Mouse (Mus musculus): ENCODE results near the gene Slc16a13. TPM values are rescaled to one million over a fixed set of nuclear protein-coding genes. Genes with fewer than 3 reads are reported as not detected.

The Slc16a13 gene
- polyA plus RNA-seq, 1 experiment from 2014 or later, result 13.6 TPM

GRCm38 (mm10) chr11:70250150-70250549, 29.3 kb upstream of the Slc16a13 start:
- Histone ChIP-seq H3K4me3 (ENCODE audit: low read depth, low read length) (no peak overlapping the region), H3K9me3 (ENCODE audit: control insufficient read depth, low read length) (no peaks in the 10 kb centered on the region), H3K4me2 (ENCODE audit: low read length) (no peak overlapping the region), H3K4me1 (replicated peaks; ENCODE audit: control insufficient read depth, insufficient read depth, low read length) (peaks cover 8% of the 10 kb centered on the region; the same call in 1 of the 2 replicates), H3K27ac (ENCODE audit: low read depth) (no peak overlapping the region), H3K9ac (ENCODE audit: low read length) (no peak overlapping the region), H3K27me3 (replicated peaks; ENCODE audit: control insufficient read depth, insufficient read depth, low read length) (peaks cover 37% of the 10 kb centered on the region), H3K36me3 (ENCODE audit: control insufficient read depth, insufficient read depth, low read length) (no peaks in the 10 kb centered on the region)
- ATAC-seq (replicated peaks; ENCODE audit: low FRiP score, low TSS enrichment, low read depth) (no peak), DNase-seq (ENCODE audit: low spot score) (no peak)
- WGBS, result 73% methylated on average over 11 of the region's 11 CpGs

- Histone ChIP-seq H3K27me3 (replicated peaks; ENCODE audit: control insufficient read depth, insufficient read depth, low read length) (peaks cover 9% of the 10 kb centered on the region), H3K4me3 (ENCODE audit: low read depth, low read length) (no peak overlapping the region), H3K9me3 (ENCODE audit: control insufficient read depth, low read length) (no peaks in the 10 kb centered on the region), H3K4me1 (replicated peaks; ENCODE audit: control insufficient read depth, insufficient read depth, low read length) (no peaks in the 10 kb centered on the region), H3K9ac (ENCODE audit: low read length) (no peak overlapping the region), H3K27ac (ENCODE audit: low read depth) (no peak overlapping the region), H3K4me2 (ENCODE audit: low read length) (no peak overlapping the region), H3K36me3 (ENCODE audit: control insufficient read depth, insufficient read depth, low read length) (no peaks in the 10 kb centered on the region)
- 59% methylated on average over 9 of the region's 9 CpGs for WGBS
- ATAC-seq (replicated peaks; ENCODE audit: low FRiP score, low TSS enrichment, low read depth), result no peak
- DNase-seq (ENCODE audit: low spot score), result peak; percentile 82
These were observed 26.4 kb upstream of the Slc16a13 start for GRCm38 (mm10) chr11:70247136-70247845.

- 70% methylated on average over 11 of the region's 11 CpGs for WGBS
- Histone ChIP-seq H3K4me3 (ENCODE audit: low read depth, low read length) (no peak overlapping the region), H3K27me3 (replicated peaks; ENCODE audit: control insufficient read depth, insufficient read depth, low read length) (0 out of 2 replicates have a peak, but pooled peaks cover under 1% of the 10 kb centered on the region), H3K9ac (ENCODE audit: low read length) (no peak overlapping the region), H3K9me3 (ENCODE audit: control insufficient read depth, low read length) (no peaks in the 10 kb centered on the region), H3K4me1 (replicated peaks; ENCODE audit: control insufficient read depth, insufficient read depth, low read length) (peaks cover 15% of the 10 kb centered on the region), H3K4me2 (ENCODE audit: low read length) (no peak overlapping the region), H3K36me3 (ENCODE audit: control insufficient read depth, insufficient read depth, low read length) (no peaks in the 10 kb centered on the region), H3K27ac (ENCODE audit: low read depth) (no peak overlapping the region)
- ATAC-seq (replicated peaks; ENCODE audit: low FRiP score, low TSS enrichment, low read depth) (no peak), DNase-seq (ENCODE audit: low spot score) (no peak)
These were observed 21.7 kb upstream of the Slc16a13 start for GRCm38 (mm10) chr11:70242591-70242990.

- peak within 1 kb of the TSS; percentile 99 for H3K4me2 ChIP-seq (ENCODE audit: low read length)
- peak within 1 kb of the TSS; percentile 83 for H3K9ac ChIP-seq (ENCODE audit: low read length)
- H3K4me1 ChIP-seq (replicated peaks; ENCODE audit: control insufficient read depth, insufficient read depth, low read length), result peaks cover 23% of the 10 kb centered on the region
- DNase-seq (ENCODE audit: low spot score) (peak; percentile 98), ATAC-seq (replicated peaks; ENCODE audit: low FRiP score, low TSS enrichment, low read depth) (peak; percentile 54)
- H3K4me3 ChIP-seq (ENCODE audit: low read depth, low read length), result peak within 1 kb of the TSS; percentile 99
- no peaks in the 10 kb centered on the region for H3K9me3 ChIP-seq (ENCODE audit: control insufficient read depth, low read length)
- peak within 1 kb of the TSS; percentile 86 for H3K27ac ChIP-seq (ENCODE audit: low read depth)
- 0% methylated on average over 30 of the region's 35 CpGs for WGBS
- peaks cover 12% of the 10 kb centered on the region for H3K36me3 ChIP-seq (ENCODE audit: control insufficient read depth, insufficient read depth, low read length)
- no peaks in the 10 kb centered on the region for H3K27me3 ChIP-seq (replicated peaks; ENCODE audit: control insufficient read depth, insufficient read depth, low read length)
These were observed 18.8 kb upstream of the Slc16a13 start, which contains the start of the genes Gm21988 and Rnasek for GRCm38 (mm10) chr11:70239541-70240279. Gene Gm21988, minus strand, starts transcription at chr11:70239830. Gene Rnasek, minus strand, starts transcription at chr11:70239842.

GRCm38 (mm10) chr11:70238591-70239440, 18.0 kb upstream of the Slc16a13 start:
- H3K27ac ChIP-seq (ENCODE audit: low read depth), result peak overlapping the region; percentile 88; the same call in 1 of the 2 replicates
- H3K9me3 ChIP-seq (ENCODE audit: control insufficient read depth, low read length), result no peaks in the 10 kb centered on the region
- H3K9ac ChIP-seq (ENCODE audit: low read length), result peak overlapping the region; percentile 83
- H3K4me3 ChIP-seq (ENCODE audit: low read depth, low read length), result peak overlapping the region; percentile 99
- peak overlapping the region; percentile 99 for H3K4me2 ChIP-seq (ENCODE audit: low read length)
- DNase-seq (ENCODE audit: low spot score) (peak; percentile 60), ATAC-seq (replicated peaks; ENCODE audit: low FRiP score, low TSS enrichment, low read depth) (no peak)
- WGBS, result 14% methylated on average over 23 of the region's 23 CpGs
- H3K4me1 ChIP-seq (replicated peaks; ENCODE audit: control insufficient read depth, insufficient read depth, low read length), result peaks cover 23% of the 10 kb centered on the region
- peaks cover 16% of the 10 kb centered on the region for H3K36me3 ChIP-seq (ENCODE audit: control insufficient read depth, insufficient read depth, low read length)
- H3K27me3 ChIP-seq (replicated peaks; ENCODE audit: control insufficient read depth, insufficient read depth, low read length), result no peaks in the 10 kb centered on the region

GRCm38 (mm10) chr11:70237457-70238167, 16.7 kb upstream of the Slc16a13 start, which contains the start of gene 0610010K14Rik:
Gene 0610010K14Rik, minus strand, starts transcription at chr11:70237914.
- peak; percentile 98 for DNase-seq (ENCODE audit: low spot score)
- H3K4me3 ChIP-seq (ENCODE audit: low read depth, low read length), result peak within 1 kb of the TSS; percentile 99
- no peaks in the 10 kb centered on the region for H3K27me3 ChIP-seq (replicated peaks; ENCODE audit: control insufficient read depth, insufficient read depth, low read length)
- peak within 1 kb of the TSS; percentile 83 for H3K9ac ChIP-seq (ENCODE audit: low read length)
- peaks cover 27% of the 10 kb centered on the region for H3K4me1 ChIP-seq (replicated peaks; ENCODE audit: control insufficient read depth, insufficient read depth, low read length)
- whole genome bisulfite sequencing, result under 1% methylated on average over 70 of the region's 70 CpGs
- peak within 1 kb of the TSS; percentile 88 for H3K27ac ChIP-seq (ENCODE audit: low read depth)
- H3K4me2 ChIP-seq (ENCODE audit: low read length), result peak within 1 kb of the TSS; percentile 99
- ATAC-seq (replicated peaks; ENCODE audit: low FRiP score, low TSS enrichment, low read depth), result peak; percentile 93
- no peaks in the 10 kb centered on the region for H3K9me3 ChIP-seq (ENCODE audit: control insufficient read depth, low read length)
- H3K36me3 ChIP-seq (ENCODE audit: control insufficient read depth, insufficient read depth, low read length), result peaks cover 16% of the 10 kb centered on the region

GRCm38 (mm10) chr11:70236717-70237116, 15.9 kb upstream of the Slc16a13 start:
- DNase-seq (ENCODE audit: low spot score) (no peak), ATAC-seq (replicated peaks; ENCODE audit: low FRiP score, low TSS enrichment, low read depth) (no peak)
- H3K36me3 ChIP-seq (ENCODE audit: control insufficient read depth, insufficient read depth, low read length), result peaks cover 16% of the 10 kb centered on the region
- H3K4me2 ChIP-seq (ENCODE audit: low read length), result peak overlapping the region; percentile 99
- peak overlapping the region; percentile 83 for H3K9ac ChIP-seq (ENCODE audit: low read length)
- H3K27ac ChIP-seq (ENCODE audit: low read depth), result peak overlapping the region; percentile 88
- H3K4me3 ChIP-seq (ENCODE audit: low read depth, low read length), result peak overlapping the region; percentile 99
- H3K9me3 ChIP-seq (ENCODE audit: control insufficient read depth, low read length), result no peaks in the 10 kb centered on the region
- H3K4me1 ChIP-seq (replicated peaks; ENCODE audit: control insufficient read depth, insufficient read depth, low read length), result peaks cover 31% of the 10 kb centered on the region
- H3K27me3 ChIP-seq (replicated peaks; ENCODE audit: control insufficient read depth, insufficient read depth, low read length), result no peaks in the 10 kb centered on the region
- WGBS, result 30% methylated on average over 7 of the region's 7 CpGs

Data from intestine, embryonic 14.5 days (tissue).